Mouse (Mus musculus): ENCODE measurements around the gene Atp1b3.

DNA sequence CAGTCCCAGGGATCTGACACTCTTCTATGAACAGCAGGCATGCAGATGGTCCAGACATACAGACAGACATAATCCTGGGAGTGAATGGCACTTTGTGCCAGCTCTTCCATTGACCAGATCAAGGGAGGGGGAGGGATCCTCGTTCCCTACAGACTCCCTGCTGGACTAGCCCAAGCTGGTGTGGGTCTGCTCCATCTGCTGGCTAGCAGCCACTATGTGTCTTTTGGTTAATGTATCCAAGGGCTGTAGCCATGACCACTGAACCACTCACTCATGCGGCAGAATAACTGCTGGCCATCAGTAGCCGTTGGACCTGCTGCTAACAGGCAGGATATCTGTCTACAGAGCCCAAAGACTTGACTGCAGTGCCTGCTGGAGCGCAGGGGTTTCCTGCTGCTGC, 39.7 kb downstream of the Atp1b3 start:
- TF ChIP-seq POLR2A (IDR thresholded peaks at IDR 0.05; ENCODE audit: borderline replicate concordance, low read depth, low read length) (no peak), CTCF (IDR thresholded peaks at IDR 0.05; ENCODE audit: low read depth, low read length) (no peak)
